Mouse (Mus musculus): ENCODE results near the gene Lsp1.
A peak's percentile ranks its signal among the peaks of the same experiment; 100 is the strongest.

The Lsp1 gene

GRCm38 (mm10) chr7:142503206-142503605 lies 42.6 kb downstream of the Lsp1 start:
- no peak for DNase-seq (ENCODE audit: low read depth, low spot score)

GRCm38 (mm10) chr7:142505942-142506341 lies 45.3 kb downstream of the Lsp1 start:
- DNase-seq (ENCODE audit: low read depth, low spot score) = no peak

GRCm38 (mm10) chr7:142506501-142506900 lies 45.9 kb downstream of the Lsp1 start:
- DNase-seq (ENCODE audit: low read depth, low spot score) = no peak

GRCm38 (mm10) chr7:142507453-142507852 lies 46.8 kb downstream of the Lsp1 start:
- DNase-seq (ENCODE audit: low read depth, low spot score) = no peak

- DNase-seq (ENCODE audit: low read depth, low spot score) = no peak
These were observed 48.9 kb downstream of the Lsp1 start for GRCm38 (mm10) chr7:142509518-142509917.

- no peak for DNase-seq (ENCODE audit: low read depth, low spot score)
These were observed 49.6 kb downstream of the Lsp1 start for GRCm38 (mm10) chr7:142510021-142510777.

- no peak for DNase-seq (ENCODE audit: low read depth, low spot score)
These were observed 53.4 kb downstream of the Lsp1 start for GRCm38 (mm10) chr7:142514048-142514447.

GRCm38 (mm10) chr7:142516221-142516978 lies 55.8 kb downstream of the Lsp1 start:
- no peak for DNase-seq (ENCODE audit: low read depth, low spot score)

- no peak for DNase-seq (ENCODE audit: low read depth, low spot score)
These were observed 56.9 kb downstream of the Lsp1 start for GRCm38 (mm10) chr7:142517531-142517930.

GRCm38 (mm10) chr7:142520331-142520730 lies 59.7 kb downstream of the Lsp1 start:
- DNase-seq (ENCODE audit: low read depth, low spot score) = no peak

GRCm38 (mm10) chr7:142522352-142522751 lies 61.7 kb downstream of the Lsp1 start:
- DNase-seq (ENCODE audit: low read depth, low spot score) = no peak

- no peak for DNase-seq (ENCODE audit: low read depth, low spot score)
These were observed 62.8 kb downstream of the Lsp1 start for GRCm38 (mm10) chr7:142523200-142523990.

GRCm38 (mm10) chr7:142525342-142526178 lies 65.0 kb downstream of the Lsp1 start:
- DNase-seq (ENCODE audit: low read depth, low spot score) = no peak

- DNase-seq (ENCODE audit: low read depth, low spot score) = no peak
These were observed 68.7 kb downstream of the Lsp1 start for GRCm38 (mm10) chr7:142529350-142529749.

GRCm38 (mm10) chr7:142531973-142532521 lies 71.4 kb downstream of the Lsp1 start:
- no peak for DNase-seq (ENCODE audit: low read depth, low spot score)

- no peak for DNase-seq (ENCODE audit: low read depth, low spot score)
These were observed 72.1 kb downstream of the Lsp1 start, which contains the start of gene Mrpl23 for GRCm38 (mm10) chr7:142532671-142533058. Mrpl23 (plus strand) TSS chr7:142532686.

GRCm38 (mm10) chr7:142533059-142533855 lies 72.6 kb downstream of the Lsp1 start:
- DNase-seq (ENCODE audit: low read depth, low spot score) = peak; percentile 52

- no peak for DNase-seq (ENCODE audit: low read depth, low spot score)
These were observed 74.5 kb downstream of the Lsp1 start for GRCm38 (mm10) chr7:142535116-142535515.

GRCm38 (mm10) chr7:142535832-142536231 lies 75.2 kb downstream of the Lsp1 start:
- no peak for DNase-seq (ENCODE audit: low read depth, low spot score)

GRCm38 (mm10) chr7:142537181-142537580 lies 76.6 kb downstream of the Lsp1 start:
- no peak for DNase-seq (ENCODE audit: low read depth, low spot score)

Measured in WW6 (cell line).